Mouse (Mus musculus) left cerebral cortex, postnatal 14 days (tissue): ENCODE results near the gene Ltb. TPM values are rescaled to one million over a fixed set of nuclear protein-coding genes. Genes with fewer than 3 reads are reported as not detected.

Experiments
- DNase-seq, 2 experiments: peaks; one replicate each; pipeline ENCODE4 v3.0.0; 2021 to 2022; ENCODE audit warnings: low spot score in 2 of 2, mixed read lengths in 1 of 2
- intact Hi-C: fragments of 180-260 bp; cut with DNase I; formaldehyde crosslinking; loops from one replicate; pipeline ENCODE4 v1.15.1; 2025
- long read RNA-seq, 2 experiments: library from polyadenylated mRNA; stranded (forward); transcript quantifications; one replicate each; pipeline ENCODE4 v2.0.0; 2021
- total RNA-seq, 2 experiments: library from RNA; stranded (reverse); gene quantifications; 2 replicates each; pipeline ENCODE4 v1.2.3; 2021

Ltb gene
- 1 to 10 TPM in 1 of 2 experiments, under 1 TPM in 1; 0.55 to 1.0 TPM for total RNA-seq
- long read RNA-seq, experiment 1, partial matches to known transcripts: 0 of 1 reads
- long read RNA-seq, experiment 1, other reads (novel, unspliced or antisense): 1 of 1 reads
- long read RNA-seq, experiment 2, partial matches to known transcripts: 0 of 1 reads
- long read RNA-seq, experiment 2, other reads (novel, unspliced or antisense): 0 of 1 reads

- intact Hi-C loops: no loop called here
- no peak for DNase-seq
Measured at GRCm38 (mm10) chr17:35193881-35194843, at the start of gene Ltb. Ltb (plus strand) TSS chr17:35194439.

- intact Hi-C loops: no loop called here
- no peak for DNase-seq
Measured at GRCm38 (mm10) chr17:35146139-35146538, 48.1 kb upstream of the Ltb start.

- no peak for DNase-seq
- intact Hi-C loops: no loop called here
Measured at GRCm38 (mm10) chr17:35147348-35147747, 46.9 kb upstream of the Ltb start.

- intact Hi-C loops: no loop called here
Measured at GRCm38 (mm10) chr17:35147922-35148639, 46.2 kb upstream of the Ltb start.

GRCm38 (mm10) chr17:35152121-35152520, 42.1 kb upstream of the Ltb start:
- no peak for DNase-seq
- intact Hi-C loops: no loop called here

More at GRCm38 (mm10) chr17:35147922-35148639, 46.2 kb upstream of the Ltb start:
- DNase-seq: no peak

- intact Hi-C loops: no loop called here
- no peak for DNase-seq
Measured at GRCm38 (mm10) chr17:35153077-35153476, 41.2 kb upstream of the Ltb start.

- no peak for DNase-seq
- intact Hi-C loops: loop anchor here (2.0 kb wide), 1 partner anchor 13 kb away; no protein-coding TSS in a partner anchor
Measured at GRCm38 (mm10) chr17:35153931-35154330, 40.3 kb upstream of the Ltb start.

- intact Hi-C loops: loop anchor here (2.0 kb wide), 1 partner anchor 14 kb away; no protein-coding TSS in a partner anchor
Measured at GRCm38 (mm10) chr17:35154616-35155015, 39.6 kb upstream of the Ltb start.

GRCm38 (mm10) chr17:35155451-35155850, 38.8 kb upstream of the Ltb start:
- intact Hi-C loops: loop anchor here (2.0 kb wide), 1 partner anchor 15 kb away; no protein-coding TSS in a partner anchor
- no peak for DNase-seq

More at GRCm38 (mm10) chr17:35154616-35155015, 39.6 kb upstream of the Ltb start:
- DNase-seq: no peak

- intact Hi-C loops: no loop called here
- DNase-seq: no peak
Measured at GRCm38 (mm10) chr17:35156461-35157200, 37.6 kb upstream of the Ltb start.

- intact Hi-C loops: no loop called here
- DNase-seq: no peak
Measured at GRCm38 (mm10) chr17:35157254-35157653, 37.0 kb upstream of the Ltb start.

GRCm38 (mm10) chr17:35157661-35158175, 36.5 kb upstream of the Ltb start:
- intact Hi-C loops: no loop called here
- DNase-seq: no peak

- intact Hi-C loops: no loop called here
- DNase-seq: no peak
Measured at GRCm38 (mm10) chr17:35158850-35159593, 35.2 kb upstream of the Ltb start.

GRCm38 (mm10) chr17:35159638-35160037, 34.6 kb upstream of the Ltb start:
- intact Hi-C loops: no loop called here
- no peak for DNase-seq

GRCm38 (mm10) chr17:35161421-35161820, 32.8 kb upstream of the Ltb start:
- DNase-seq: no peak
- intact Hi-C loops: no loop called here

- intact Hi-C loops: no loop called here
- no peak for DNase-seq
Measured at GRCm38 (mm10) chr17:35162121-35162520, 32.1 kb upstream of the Ltb start.

GRCm38 (mm10) chr17:35162730-35163129, 31.5 kb upstream of the Ltb start:
- intact Hi-C loops: no loop called here
- DNase-seq: no peak
